Mouse (Mus musculus) B cell, adult 67 days (primary cell): ENCODE data around the gene Tcstv3. TPM values are rescaled to one million over a fixed set of nuclear protein-coding genes. Genes with fewer than 3 reads are reported as not detected.

Experiments used
- total RNA-seq, 2 experiments: library from RNA; stranded (reverse); gene quantifications; 4 replicates each; pipeline ENCODE4 v1.2.4; 2023

The Tcstv3 gene
- not detected for total RNA-seq

DNA sequence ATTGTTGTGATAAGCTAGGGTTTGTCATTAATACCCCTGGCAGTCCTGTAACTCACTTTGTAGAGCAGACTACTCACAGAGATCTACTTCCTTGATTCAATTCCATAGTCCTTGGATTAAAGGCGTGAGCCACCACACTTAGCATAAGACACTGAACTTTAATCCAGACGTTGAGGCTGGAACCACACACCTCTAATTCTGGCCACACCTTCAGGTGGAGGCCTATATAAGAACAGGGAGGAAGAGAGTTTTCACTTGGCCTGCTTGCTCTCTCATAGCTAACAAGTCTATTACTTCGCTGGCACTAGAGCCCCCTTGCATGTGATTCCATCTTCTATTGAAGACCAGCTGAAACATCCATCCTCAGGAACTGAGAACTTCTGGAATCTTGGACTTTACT lies at the start of gene Tcstv3:
Gene Tcstv3 (plus strand): TSS at position 301 of the 400 bp plus-strand sequence.

DNA sequence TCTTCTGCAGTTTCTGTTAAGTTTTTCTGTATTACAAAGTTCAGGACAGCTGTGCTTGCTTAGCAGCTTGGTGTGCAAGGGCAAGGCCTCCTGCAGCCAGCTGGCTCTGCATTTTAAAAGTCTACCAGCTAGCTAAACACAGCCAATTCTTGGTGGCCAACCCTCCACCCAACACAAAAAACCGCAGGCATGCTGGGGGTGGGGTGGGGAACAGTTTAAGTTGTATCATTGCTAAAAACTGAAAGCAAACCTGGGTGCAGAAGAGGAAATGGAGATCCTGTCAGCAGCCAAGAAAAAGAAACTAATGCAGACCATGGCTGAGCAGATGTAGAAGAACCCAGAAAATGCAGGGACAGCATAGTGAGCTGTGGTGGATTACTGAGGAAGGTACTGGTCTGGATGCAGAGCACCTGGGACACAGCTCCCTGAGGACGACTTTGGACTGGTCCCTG lies 16.7 kb upstream of the Tcstv3 start, which contains the start of gene BC147527:
Gene BC147527 (plus strand): TSS at position 402 of the 452 bp plus-strand sequence.

Other genes with a start within 250 kb of the Tcstv3 start
- gene Gm20767, start 176.6 kb upstream of the Tcstv3 start, total RNA-seq, result not detected
- not detected for gene Gm21818, start 144.4 kb upstream of the Tcstv3 start, total RNA-seq
- not detected for gene Gm21762, start 100.9 kb upstream of the Tcstv3 start, total RNA-seq
- gene Gm21731, start 77.8 kb upstream of the Tcstv3 start, total RNA-seq, result not detected
- 1 to 10 TPM; 1.1 to 1.3 TPM for gene AF067061, start 53.8 kb upstream of the Tcstv3 start, total RNA-seq
- 1 to 10 TPM; 4.9 to 6.3 TPM for gene BC147527, start 16.5 kb upstream of the Tcstv3 start, total RNA-seq